Mouse (Mus musculus) neutrophil, adult 5-6 weeks (primary cell): ENCODE results near the gene Stk19. TPM values are rescaled to one million over a fixed set of nuclear protein-coding genes. Genes with fewer than 3 reads are reported as not detected.
"Not testable (repeated sequence)": the region's sequence is repeated elsewhere in the genome, so short reads cannot be mapped to it uniquely, and the experiment has no call there.

Experiments used
- ATAC-seq: fragments of 151-379, 151-347 bp; 2 replicates; pipeline ENCODE4 v1.8.0; 2017; ENCODE audit warnings: mild to moderate bottlenecking, moderate TSS enrichment; ENCODE audit not compliant: insufficient number of reproducible peaks, poor library complexity, low FRiP score, severe bottlenecking; ENCODE audit errors: extremely low read depth
- total RNA-seq: library from RNA; stranded (forward); fragments of 200-1000 nt; gene quantifications from 2 replicates; pipeline ENCODE4 v1.2.3, GENCODE M21; 2017

Gene Stk19
- total RNA-seq, 1 experiment from 2014 or later: 39.9 TPM

- ATAC-seq: not testable (repeated sequence)
These were observed 34.0 kb downstream of the Stk19 start for GRCm38 (mm10) chr17:34802756-34803155.

- ATAC-seq: not testable (repeated sequence)
These were observed 35.9 kb downstream of the Stk19 start for GRCm38 (mm10) chr17:34800781-34801305.

GRCm38 (mm10) chr17:34799531-34799925 lies 37.2 kb downstream of the Stk19 start:
- no peak for ATAC-seq

- ATAC-seq: no peak
These were observed 37.7 kb downstream of the Stk19 start for GRCm38 (mm10) chr17:34798866-34799530.

- not testable (repeated sequence) for ATAC-seq
These were observed 38.7 kb downstream of the Stk19 start for GRCm38 (mm10) chr17:34798071-34798470.

GRCm38 (mm10) chr17:34797211-34797995 lies 39.3 kb downstream of the Stk19 start:
- ATAC-seq: not testable (repeated sequence)

- ATAC-seq: no peak
These were observed 40.2 kb downstream of the Stk19 start for GRCm38 (mm10) chr17:34796311-34797140.

- ATAC-seq: no peak
These were observed 41.1 kb downstream of the Stk19 start for GRCm38 (mm10) chr17:34795633-34796032.

GRCm38 (mm10) chr17:34795016-34795415 lies 41.7 kb downstream of the Stk19 start:
- no peak for ATAC-seq

GRCm38 (mm10) chr17:34777680-34778325 lies 58.9 kb downstream of the Stk19 start:
- ATAC-seq: no peak

Other genes starting within 250 kb of the Stk19 start
- gene Gpsm3, start 247.1 kb downstream of the Stk19 start, total RNA-seq: 188 and 218 TPM in 2 replicates
- 89.6 and 100 TPM in 2 replicates for gene Pbx2, start 245.7 kb downstream of the Stk19 start, total RNA-seq
- gene Ager, start 239.1 kb downstream of the Stk19 start, total RNA-seq: 15.7 and 19.8 TPM in 2 replicates
- gene Rnf5, start 233.3 kb downstream of the Stk19 start, total RNA-seq: 15.9 and 17.6 TPM in 2 replicates
- gene Agpat1, start 232.7 kb downstream of the Stk19 start, total RNA-seq: 27.5 and 32.9 TPM in 2 replicates
- gene Egfl8, start 221.0 kb downstream of the Stk19 start, total RNA-seq: 1.7 and 4.2 TPM in 2 replicates
- gene Ppt2, start 208.4 kb downstream of the Stk19 start, total RNA-seq: 17.2 and 18.7 TPM in 2 replicates
- gene Prrt1, start 207.4 kb downstream of the Stk19 start, total RNA-seq: 0.25 TPM in 1 of 2 replicates, not detected in the other
- 15.2 and 17.2 TPM in 2 replicates for gene Fkbpl, start 192.2 kb downstream of the Stk19 start, total RNA-seq
- 26.9 and 27.4 TPM in 2 replicates for gene Atf6b, start 189.8 kb downstream of the Stk19 start, total RNA-seq
- not detected in 2 replicates for gene Tnxb, start 166.4 kb downstream of the Stk19 start, total RNA-seq
- 0.12 and 0.23 TPM in 2 replicates for gene C4b, start 93.1 kb downstream of the Stk19 start, total RNA-seq
- not detected in 2 replicates for gene Cyp21a1, start 32.4 kb downstream of the Stk19 start, total RNA-seq
- 36.1 and 45.8 TPM in 2 replicates for gene Dxo, start 74 bp upstream of the Stk19 start, total RNA-seq
- 79.7 and 92.2 TPM in 2 replicates for gene Skiv2l, start 13.3 kb upstream of the Stk19 start, total RNA-seq
- gene Nelfe, start 13.4 kb upstream of the Stk19 start, total RNA-seq: 22.6 and 36.0 TPM in 2 replicates
- 0.58 and 0.98 TPM in 2 replicates for gene Cfb, start 25.6 kb upstream of the Stk19 start, total RNA-seq
- gene Zbtb12, start 42.5 kb upstream of the Stk19 start, total RNA-seq: 2.8 and 3.8 TPM in 2 replicates
- not detected in 2 replicates for gene Gm20547, start 45.1 kb upstream of the Stk19 start, total RNA-seq
- gene C2, start 61.3 kb upstream of the Stk19 start, total RNA-seq: not detected in 2 replicates
- 87.4 and 99.7 TPM in 2 replicates for gene Ehmt2, start 61.5 kb upstream of the Stk19 start, total RNA-seq
- gene Slc44a4, start 77.5 kb upstream of the Stk19 start, total RNA-seq: 0.98 and 1.4 TPM in 2 replicates
- 66.7 and 66.9 TPM in 2 replicates for gene Neu1, start 94.3 kb upstream of the Stk19 start, total RNA-seq
- 5.9 and 8.0 TPM in 2 replicates for gene Hspa1b, start 122.3 kb upstream of the Stk19 start, total RNA-seq
- not detected in 2 replicates for gene Gm20481, start 133.0 kb upstream of the Stk19 start, total RNA-seq
- 5.6 and 6.4 TPM in 2 replicates for gene Hspa1a, start 135.2 kb upstream of the Stk19 start, total RNA-seq
- gene Hspa1l, start 135.8 kb upstream of the Stk19 start, total RNA-seq: not detected in 2 replicates
- gene Lsm2, start 144.9 kb upstream of the Stk19 start, total RNA-seq: 10.1 and 11.4 TPM in 2 replicates
- gene Vars, start 164.0 kb upstream of the Stk19 start, total RNA-seq: 243 and 266 TPM in 2 replicates
- gene Vwa7, start 179.6 kb upstream of the Stk19 start, total RNA-seq: 0.61 and 1.2 TPM in 2 replicates
- gene Sapcd1, start 191.1 kb upstream of the Stk19 start, total RNA-seq: 2.0 and 2.6 TPM in 2 replicates
- 4.7 and 7.0 TPM in 2 replicates for gene Msh5, start 209.8 kb upstream of the Stk19 start, total RNA-seq
- 394 and 439 TPM in 2 replicates for gene Clic1, start 213.0 kb upstream of the Stk19 start, total RNA-seq
- gene Ddah2, start 222.1 kb upstream of the Stk19 start, total RNA-seq: 4.5 and 8.1 TPM in 2 replicates
- gene Ly6g6c, start 228.4 kb upstream of the Stk19 start, total RNA-seq: 0.49 TPM in 1 of 2 replicates, not detected in the other
- gene Mpig6b, start 229.2 kb upstream of the Stk19 start, total RNA-seq: 1.5 and 2.1 TPM in 2 replicates
- not detected in 2 replicates for gene Ly6g6e, start 240.0 kb upstream of the Stk19 start, total RNA-seq
- gene Ly6g6d, start 241.1 kb upstream of the Stk19 start, total RNA-seq: not detected in 2 replicates
- 0.49 TPM in 1 of 2 replicates, not detected in the other for gene Ly6g6f, start 248.7 kb upstream of the Stk19 start, total RNA-seq